Mouse (Mus musculus): ENCODE results near the gene Entpd1.

GRCm38 (mm10) chr19:40581662-40582061 lies 30.5 kb upstream of the Entpd1 start:
- TF ChIP-seq GATA2 (IDR thresholded peaks at IDR 0.05; ENCODE audit: borderline replicate concordance, low read depth, low read length) (no peak), CTCF (IDR thresholded peaks at IDR 0.05; ENCODE audit: low read depth, low read length) (no peak)

Data from G1E (cell line).